Mouse (Mus musculus) midbrain, postnatal 0 days (tissue): ENCODE measurements around the gene Unc5c. TPM values are rescaled to one million over a fixed set of nuclear protein-coding genes. Genes with fewer than 3 reads are reported as not detected.

Experiments
- ATAC-seq: fragments of 200-750 bp; cut with Nextera tagmentation; 2 replicates; pipeline ENCODE4 v1.8.0; 2017; ENCODE audit warnings: moderate number of reproducible peaks, mild to moderate bottlenecking, moderate TSS enrichment, moderate library complexity; ENCODE audit not compliant: low FRiP score
- DNase-seq: peaks from one replicate; pipeline ENCODE4 v3.0.0-alpha.2; 2015; ENCODE audit warnings: low spot score
- H3K27ac ChIP-seq: fragments of 300-500 bp; sonication (generic); 2 replicates; pipeline ENCODE4 v1.5.1; 2014; ENCODE audit warnings: low read depth, mild to moderate bottlenecking, low read length, mixed read lengths
- H3K27me3 ChIP-seq: fragments of 300-500 bp; sonication (generic); 2 replicates; pipeline ENCODE4 v1.6.1; 2014; ENCODE audit warnings: low read length, control low read depth, mixed read lengths; ENCODE audit not compliant: insufficient read depth
- H3K36me3 ChIP-seq: fragments of 300-500 bp; sonication (generic); 2 replicates; pipeline ENCODE4 v1.6.1; 2014; ENCODE audit warnings: low read length, control low read depth, mixed read lengths; ENCODE audit not compliant: insufficient read depth
- H3K4me1 ChIP-seq: fragments of 300-500 bp; sonication (generic); 2 replicates; pipeline ENCODE4 v1.6.1; 2014; ENCODE audit warnings: mild to moderate bottlenecking, control low read depth, antibody characterized with exemption, low read length, mixed read lengths; ENCODE audit not compliant: insufficient read depth
- H3K4me2 ChIP-seq: fragments of 300-500 bp; sonication (generic); 2 replicates; pipeline ENCODE4 v1.6.1; 2014; ENCODE audit warnings: low read depth, mild to moderate bottlenecking, low read length, mixed read lengths; ENCODE audit not compliant: poor library complexity, severe bottlenecking
- H3K4me3 ChIP-seq: fragments of 300-500 bp; sonication (generic); 2 replicates; pipeline ENCODE4 v1.5.1; 2014; ENCODE audit warnings: low read depth, mild to moderate bottlenecking, low read length, moderate library complexity
- H3K9ac ChIP-seq: fragments of 300-500 bp; sonication (generic); replicated peaks from 2 replicates; pipeline ENCODE4 v1.6.1; 2014; ENCODE audit warnings: mild to moderate bottlenecking, low read length, moderate library complexity, mixed read lengths; ENCODE audit not compliant: poor library complexity, severe bottlenecking
- H3K9me3 ChIP-seq: fragments of 300-500 bp; sonication (generic); 2 replicates; pipeline ENCODE4 v1.6.1; 2016; ENCODE audit warnings: low read length, control low read depth
- CTCF ChIP-seq: IDR thresholded peaks from 2 replicates; pipeline ENCODE4 v1.5.1; 2016; ENCODE audit warnings: antibody characterized with exemption, mild to moderate bottlenecking
- WGBS: fragments of 180-500 bp; shearing (Covaris S2); extraction: QIAGEN DNeasy Blood & Tissue Kit; methylation state at CpG from one replicate; pipeline ENCODE4 v1.1.7; 2014; 5-methylcytosine and 5-hydroxymethylcytosine counted together
- polyA plus RNA-seq: library from polyadenylated mRNA; unstranded; fragments of >200 nt; fragmentation: Nextera tagmentation; extraction: Ambion mirVana; gene quantifications from 2 replicates; pipeline ENCODE4 v1.2.1, GENCODE M21; 2015
- total RNA-seq: library from RNA; depleted of rRNA; stranded (reverse); fragments of >200 nt; gene quantifications from 2 replicates; pipeline ENCODE4 v1.2.3, GENCODE M21; 2014

Unc5c gene
- total and polyA plus RNA-seq, 2 experiments from 2014 or later: 10.4 to 44.4 TPM

- Histone ChIP-seq H3K27me3 (no peaks in the 10 kb centered on the region), H3K9me3 (no peaks in the 10 kb centered on the region), H3K9ac (no peak overlapping the region), H3K4me1 (peaks cover 7% of the 10 kb centered on the region; the same call in 1 of the 2 replicates), H3K27ac (no peak overlapping the region), H3K4me3 (no peak overlapping the region), H3K4me2 (no peak overlapping the region), H3K36me3 (no peaks in the 10 kb centered on the region)
- DNase-seq: no peak
- no peak for TF ChIP-seq CTCF
- ATAC-seq: no peak
- WGBS: 67% methylated on average over 1 of the region's 1 CpGs
Measured at GRCm38 (mm10) chr3:141814776-141815175, 349.8 kb downstream of the Unc5c start.

GRCm38 (mm10) chr3:141818615-141819312 lies 353.7 kb downstream of the Unc5c start:
- Histone ChIP-seq H3K4me2 (no peak overlapping the region), H3K9me3 (no peaks in the 10 kb centered on the region), H3K9ac (no peak overlapping the region), H3K36me3 (no peaks in the 10 kb centered on the region), H3K4me1 (peaks cover 7% of the 10 kb centered on the region; the same call in 1 of the 2 replicates), H3K27me3 (no peaks in the 10 kb centered on the region), H3K4me3 (no peak overlapping the region), H3K27ac (no peak overlapping the region)
- WGBS: 15% methylated on average over 3 of the region's 3 CpGs
- no peak for TF ChIP-seq CTCF
- ATAC-seq (peak; percentile 45; the same call in 1 of the 2 replicates), DNase-seq (no peak)

- H3K4me3 ChIP-seq: no peak overlapping the region
- H3K9ac ChIP-seq: no peak overlapping the region
Measured at GRCm38 (mm10) chr3:141819331-141819941, 354.4 kb downstream of the Unc5c start.

GRCm38 (mm10) chr3:141828301-141828700 lies 363.3 kb downstream of the Unc5c start:
- no peak overlapping the region for H3K4me3 ChIP-seq
- no peaks in the 10 kb centered on the region for H3K9me3 ChIP-seq
- H3K4me2 ChIP-seq: no peak overlapping the region
- H3K27me3 ChIP-seq: no peaks in the 10 kb centered on the region
- no peak overlapping the region for H3K9ac ChIP-seq
- no peak for ATAC-seq
- TF ChIP-seq CTCF: no peak
- H3K27ac ChIP-seq: no peak overlapping the region
- H3K36me3 ChIP-seq: no peaks in the 10 kb centered on the region
- no peaks in the 10 kb centered on the region for H3K4me1 ChIP-seq
- DNase-seq: no peak
- WGBS: 92% methylated on average over 5 of the region's 5 CpGs

More at GRCm38 (mm10) chr3:141819331-141819941, 354.4 kb downstream of the Unc5c start:
- Histone ChIP-seq H3K27ac (no peak overlapping the region), H3K4me1 (peaks cover 7% of the 10 kb centered on the region; the same call in 1 of the 2 replicates), H3K4me2 (peak overlapping the region; percentile 29), H3K27me3 (no peaks in the 10 kb centered on the region), H3K36me3 (no peaks in the 10 kb centered on the region), H3K9me3 (no peaks in the 10 kb centered on the region)
- 9% methylated on average over 13 of the region's 13 CpGs for WGBS
- TF ChIP-seq CTCF: peak; percentile 51
- DNase-seq: peak; percentile 75
- ATAC-seq: peak; percentile 86

DNA sequence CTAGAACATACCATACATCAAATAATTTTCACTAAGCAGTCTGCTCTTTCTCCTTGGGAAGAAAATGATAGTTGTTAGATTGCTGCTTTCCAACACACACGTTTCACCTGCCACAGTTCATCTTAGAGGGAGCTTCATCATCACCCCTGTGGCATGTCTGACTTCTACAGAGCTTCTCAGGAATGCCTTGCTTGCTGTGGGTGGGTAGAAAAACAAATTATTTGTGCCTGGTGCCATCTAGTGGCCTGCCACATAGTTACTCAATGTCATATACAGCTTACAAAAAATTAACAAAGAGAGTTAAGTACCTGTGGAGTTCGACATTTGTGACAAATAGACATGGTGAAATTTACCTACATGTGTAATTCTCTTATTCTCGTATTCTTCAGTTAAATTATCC lies 366.1 kb downstream of the Unc5c start:
- DNase-seq: peak; percentile 81
- 19% methylated on average over 3 of the region's 3 CpGs for WGBS
- Histone ChIP-seq H3K9me3 (no peaks in the 10 kb centered on the region), H3K36me3 (no peaks in the 10 kb centered on the region), H3K4me3 (no peak overlapping the region), H3K27ac (no peak overlapping the region), H3K27me3 (no peaks in the 10 kb centered on the region), H3K4me1 (no peaks in the 10 kb centered on the region), H3K4me2 (no peak overlapping the region), H3K9ac (no peak overlapping the region)
- TF ChIP-seq CTCF: peak; percentile 91
- ATAC-seq: 0 out of 2 replicates have a peak, but pooled peaks have one; percentile 65

- H3K9ac ChIP-seq: no peak overlapping the region
- H3K36me3 ChIP-seq: no peaks in the 10 kb centered on the region
- H3K4me3 ChIP-seq: no peak overlapping the region
- no peaks in the 10 kb centered on the region for H3K27me3 ChIP-seq
- ATAC-seq (no peak), DNase-seq (peak; percentile 71)
- H3K4me2 ChIP-seq: no peak overlapping the region
- H3K4me1 ChIP-seq: no peaks in the 10 kb centered on the region
- no peaks in the 10 kb centered on the region for H3K9me3 ChIP-seq
- H3K27ac ChIP-seq: no peak overlapping the region
- peak; percentile 92 for TF ChIP-seq CTCF
- 40% methylated on average over 7 of the region's 7 CpGs for WGBS
Measured at GRCm38 (mm10) chr3:141838864-141839263, 373.8 kb downstream of the Unc5c start.
